In genomic region chr10:8759228-8759627, GRCm38 (mm10) we compare ENCODE assay signal across 11 mouse cellular contexts.
DNase-seq lines count a peak whose midpoint lies in the region; ATAC-seq and TF ChIP-seq lines count a peak whose summit lies in the region.
"Had no signal": no experiment of that assay in that cellular context is flagged by ENCODE, and none has a peak within 500 bp of the region (broad histone marks: within the 10 kb centered on the region; RNA-seq: fewer than 3 reads in every experiment).

No protein-coding gene starts in this region.

- peaks cover 30% of the 10 kb centered on the region for H3K4me1 ChIP-seq in kidney, embryonic 16.5 days (ENCODE audit: insufficient read depth, low read length)
- H3K4me1 ChIP-seq in bone marrow macrophage, adult 2 months (ENCODE audit: control insufficient read depth, insufficient read depth, low read length) = peaks cover 36% of the 10 kb centered on the region
- peaks cover 65% of the 10 kb centered on the region for H3K4me1 ChIP-seq in embryonic facial prominence, embryonic 14.5 days (ENCODE audit: control insufficient read depth, insufficient read depth, low read length)
- H3K4me1 ChIP-seq in liver, embryonic 13.5 days (replicated peaks) = no peaks in the 10 kb centered on the region

- no peak for TF ChIP-seq CTCF in bone marrow macrophage, adult 2 months (IDR thresholded peaks at IDR 0.05; ENCODE audit: low read depth, low read length)

- no peaks in the 10 kb centered on the region for H3K9me3 ChIP-seq in kidney, embryonic 16.5 days (ENCODE audit: low read length)
- H3K9me3 ChIP-seq in embryonic facial prominence, embryonic 14.5 days (ENCODE audit: control insufficient read depth, low read length) = no peaks in the 10 kb centered on the region
- no peaks in the 10 kb centered on the region for H3K9me3 ChIP-seq in liver, embryonic 13.5 days (replicated peaks)

- H3K9ac ChIP-seq in kidney, embryonic 16.5 days (replicated peaks; ENCODE audit: low read length) = no peak overlapping the region
- H3K9ac ChIP-seq in embryonic facial prominence, embryonic 14.5 days (ENCODE audit: low read depth, low read length) = no peak overlapping the region
- H3K9ac ChIP-seq in liver, embryonic 13.5 days = no peak overlapping the region

- no peak overlapping the region for H3K4me3 ChIP-seq in kidney, embryonic 16.5 days (ENCODE audit: low read length)
- peak overlapping the region; percentile 17 for H3K4me3 ChIP-seq in bone marrow macrophage, adult 2 months (ENCODE audit: insufficient read depth, low read length)
- H3K4me3 ChIP-seq in embryonic facial prominence, embryonic 14.5 days (ENCODE audit: low read depth, low read length) = no peak overlapping the region
- H3K4me3 ChIP-seq in liver, embryonic 13.5 days (replicated peaks) = no peak overlapping the region

- H3K4me2 ChIP-seq in kidney, embryonic 16.5 days (replicated peaks; ENCODE audit: low read depth, low read length) = no peak overlapping the region
- no peak overlapping the region for H3K4me2 ChIP-seq in embryonic facial prominence, embryonic 14.5 days (ENCODE audit: low read depth, low read length)
- no peak overlapping the region for H3K4me2 ChIP-seq in liver, embryonic 13.5 days

- WGBS in kidney, embryonic 16.5 days = 86% methylated on average over 7 of the region's 7 CpGs
- 83% methylated on average over 7 of the region's 7 CpGs for WGBS in embryonic facial prominence, embryonic 14.5 days
- 29% methylated on average over 7 of the region's 7 CpGs for WGBS in liver, embryonic 13.5 days (ENCODE audit: insufficient replicate concordance)

- H3K36me3 ChIP-seq in kidney, embryonic 16.5 days (ENCODE audit: insufficient read depth, low read length) = no peaks in the 10 kb centered on the region
- no peaks in the 10 kb centered on the region for H3K36me3 ChIP-seq in embryonic facial prominence, embryonic 14.5 days (ENCODE audit: control insufficient read depth, insufficient read depth, low read length)
- H3K36me3 ChIP-seq in liver, embryonic 13.5 days = no peaks in the 10 kb centered on the region

- H3K27ac ChIP-seq in kidney, embryonic 16.5 days (ENCODE audit: low read length) = peak overlapping the region; percentile 43; the same call in 1 of the 2 replicates
- H3K27ac ChIP-seq in bone marrow macrophage, adult 2 months (ENCODE audit: insufficient read depth, low read depth, low read length) = peak overlapping the region; percentile 85
- H3K27ac ChIP-seq in embryonic facial prominence, embryonic 14.5 days (replicated peaks; ENCODE audit: low read depth, low read length) = 0 out of 2 replicates have a peak overlapping the region, but pooled peaks have one; percentile 3
- no peak overlapping the region for H3K27ac ChIP-seq in liver, embryonic 13.5 days

- no peaks in the 10 kb centered on the region for H3K27me3 ChIP-seq in kidney, embryonic 16.5 days (ENCODE audit: insufficient read depth, low read length)
- H3K27me3 ChIP-seq in embryonic facial prominence, embryonic 14.5 days (replicated peaks; ENCODE audit: control insufficient read depth, insufficient read depth, low read length) = no peaks in the 10 kb centered on the region
- no peaks in the 10 kb centered on the region for H3K27me3 ChIP-seq in liver, embryonic 13.5 days

- ATAC-seq in kidney, embryonic 16.5 days (ENCODE audit: low FRiP score, low TSS enrichment) = no peak
- no peak for ATAC-seq in embryonic facial prominence, embryonic 14.5 days (ENCODE audit: low read depth)
- ATAC-seq in liver, embryonic 13.5 days (ENCODE audit: low read depth) = no peak

- DNase-seq in kidney, adult 11 months = no peak
- no peak for DNase-seq in embryonic facial prominence, embryonic 14.5 days (ENCODE audit: low spot score)
- peak; percentile 3 for DNase-seq in liver, embryonic 13.5 days
- DNase-seq in frontal cortex, adult 2 months (ENCODE audit: extremely low spot score in 1 of 2, low spot score in 1 of 2) = no peak
- DNase-seq in adrenal gland, postnatal 25 days = no peak
- no peak for DNase-seq in ovary, adult 18-20 months (ENCODE audit: low spot score)
- DNase-seq: adrenal gland, postnatal 10 days; left cerebral cortex, postnatal 4 days; thymus, postnatal 4 days had no signal

- TF ChIP-seq POLR2A in bone marrow macrophage, adult 2 months (IDR thresholded peaks at IDR 0.05; ENCODE audit: borderline replicate concordance, low read depth, low read length) = no peak
